In genomic region chr1:78537494-78538010, GRCm38 (mm10) we compare ENCODE assay signal across 8 mouse cellular contexts. TPM values are rescaled to one million over a fixed set of nuclear protein-coding genes. Genes with fewer than 3 reads are reported as not detected.
DNase-seq lines count a peak whose midpoint lies in the region; ATAC-seq and TF ChIP-seq lines count a peak whose summit lies in the region.

No protein-coding gene starts in this region.

- ATAC-seq in forebrain, postnatal 0 days: peak; percentile 88
- peak; percentile 90 for ATAC-seq in neural tube, embryonic 13.5 days (ENCODE audit: low read depth)

- no peak overlapping the region for H3K9ac ChIP-seq in MEL (ENCODE audit: control insufficient read depth, low read depth, low read length, poor library complexity, severe bottlenecking)
- H3K9ac ChIP-seq in forebrain, postnatal 0 days: peak overlapping the region; percentile 28; the same call in 1 of the 2 replicates
- H3K9ac ChIP-seq in neural tube, embryonic 13.5 days: peak overlapping the region; percentile 62

- peak overlapping the region; percentile 51 for H3K4me2 ChIP-seq in forebrain, postnatal 0 days (ENCODE audit: low read depth)
- H3K4me2 ChIP-seq in neural tube, embryonic 13.5 days: peak overlapping the region; percentile 66

- H3K4me1 ChIP-seq in MEL (ENCODE audit: control insufficient read depth in 1 of 2, insufficient read depth in 2 of 2, low read length in 2 of 2): peaks cover 0 to 4% of the 10 kb centered on the region in 2 experiments; a peak in 2 of 4 replicates
- H3K4me1 ChIP-seq in forebrain, postnatal 0 days (ENCODE audit: insufficient read depth): no peaks in the 10 kb centered on the region
- H3K4me1 ChIP-seq in neural tube, embryonic 13.5 days (replicated peaks): peaks cover 19% of the 10 kb centered on the region; the same call in 1 of the 2 replicates

- 33% methylated on average over 16 of the region's 16 CpGs for WGBS in forebrain, postnatal 0 days
- 13% methylated on average over 16 of the region's 16 CpGs for WGBS in neural tube, embryonic 13.5 days

- TF ChIP-seq POLR2A in MEL (IDR thresholded peaks at IDR 0.05; ENCODE audit: control insufficient read depth in 1 of 2, insufficient read depth in 1 of 2, low read depth in 1 of 2, low read length in 2 of 2, poor library complexity in 1 of 2): no peak

- H3K79me2 ChIP-seq in MEL (ENCODE audit: control insufficient read depth, insufficient read depth, low read length, poor library complexity): no peaks in the 10 kb centered on the region

- no peaks in the 10 kb centered on the region for H3K27me3 ChIP-seq in MEL (ENCODE audit: control insufficient read depth in 1 of 2, insufficient read depth in 2 of 2, low read length in 2 of 2)
- no peaks in the 10 kb centered on the region for H3K27me3 ChIP-seq in forebrain, postnatal 0 days (ENCODE audit: insufficient read depth, low read length)
- H3K27me3 ChIP-seq in neural tube, embryonic 13.5 days: 0 out of 2 replicates have a peak, but pooled peaks cover 3% of the 10 kb centered on the region

- no peak overlapping the region for H3K27ac ChIP-seq in MEL (ENCODE audit: control insufficient read depth, low read depth, low read length)
- H3K27ac ChIP-seq in forebrain, postnatal 0 days (ENCODE audit: low read depth, low read length): no peak overlapping the region
- peak overlapping the region; percentile 93 for H3K27ac ChIP-seq in layer of hippocampus, adult 2 months
- peak overlapping the region; percentile 46 for H3K27ac ChIP-seq in neural tube, embryonic 13.5 days (replicated peaks)

- H3K9me3 ChIP-seq in MEL (replicated peaks; ENCODE audit: insufficient read depth, low read length): no peaks in the 10 kb centered on the region
- H3K9me3 ChIP-seq in forebrain, postnatal 0 days (ENCODE audit: low read length): no peaks in the 10 kb centered on the region
- H3K9me3 ChIP-seq in neural tube, embryonic 13.5 days: no peaks in the 10 kb centered on the region

- DNase-seq in MEL (ENCODE audit: low read depth, low spot score): peak; percentile 76
- peak; percentile 84 for DNase-seq in cerebellum, adult 11-12 months
- peak; percentile 56 for DNase-seq in forebrain, postnatal 0 days
- DNase-seq in heart, postnatal 36 days: peak; percentile 49 to 52
- peak; percentile 69 to 86 for DNase-seq in layer of hippocampus, adult 2 months (ENCODE audit: low spot score in 2 of 2)
- DNase-seq in lung, adult 18-20 months: peak; percentile 50 to 60
- DNase-seq in thymus, adult 18-20 months: peak; percentile 78 to 84

- peak overlapping the region; percentile 39 to 67 for H3K4me3 ChIP-seq in MEL (ENCODE audit: control insufficient read depth in 1 of 2, insufficient read depth in 1 of 2, low read depth in 2 of 2, low read length in 2 of 2)
- H3K4me3 ChIP-seq in forebrain, postnatal 0 days (ENCODE audit: low read depth, low read length): peak overlapping the region; percentile 33
- H3K4me3 ChIP-seq in layer of hippocampus, adult 2 months: peak overlapping the region; percentile 60
- H3K4me3 ChIP-seq in neural tube, embryonic 13.5 days: peak overlapping the region; percentile 36

- intact Hi-C loops in heart, postnatal 36 days (cut with DNase I): loop anchor here (5.0 to 10.0 kb wide), 4 partner anchors 117 to 1147 kb away; partner anchors contain the start of genes Acsl3 and Utp14b

- TF ChIP-seq CTCF in MEL (IDR thresholded peaks at IDR 0.05 in 2 of 3, conservative IDR thresholded peaks at IDR 0.05 in 1 of 3; ENCODE audit: control insufficient read depth in 1 of 3, insufficient read depth in 1 of 3, low read depth in 2 of 3, low read length in 3 of 3, poor library complexity in 1 of 3, severe bottlenecking in 1 of 3): no peak
- no peak for TF ChIP-seq CTCF in forebrain, postnatal 0 days (IDR thresholded peaks at IDR 0.05; ENCODE audit: low read depth)
- TF ChIP-seq CTCF in layer of hippocampus, adult 2 months (conservative IDR thresholded peaks at IDR 0.05): no peak

- no peak for TF ChIP-seq RAD21 in MEL (IDR thresholded peaks at IDR 0.05; ENCODE audit: low read depth, low read length)

- TF ChIP-seq EP300 in MEL (IDR thresholded peaks at IDR 0.05; ENCODE audit: low read depth in 1 of 2, low read length in 2 of 2): no peak

- H3K36me3 ChIP-seq in MEL (ENCODE audit: control insufficient read depth in 1 of 2, insufficient read depth in 2 of 2, low read length in 2 of 2): no peaks in the 10 kb centered on the region
- no peaks in the 10 kb centered on the region for H3K36me3 ChIP-seq in forebrain, postnatal 0 days (ENCODE audit: insufficient read depth)
- no peaks in the 10 kb centered on the region for H3K36me3 ChIP-seq in neural tube, embryonic 13.5 days

TF ChIP-seq in MEL, 35 proteins besides CTCF, POLR2A, EP300 and RAD21:
- TF ChIP-seq SIN3A (IDR thresholded peaks at IDR 0.05; ENCODE audit: low read length) (peak; percentile 34; the same call in 1 of the 2 replicates), USF1 (IDR thresholded peaks at IDR 0.05; ENCODE audit: low read depth, low read length) (peak; percentile 82), USF2 (IDR thresholded peaks at IDR 0.05; ENCODE audit: borderline replicate concordance in 1 of 2, insufficient read depth in 1 of 2, low read depth in 1 of 2, low read length in 2 of 2) (peak; percentile 19 to 47; a peak in 1 of 4 replicates), ETS1 (IDR thresholded peaks at IDR 0.05; ENCODE audit: low read depth, low read length) (peak; percentile 82), BHLHE40 (IDR thresholded peaks at IDR 0.05; ENCODE audit: borderline replicate concordance, low read depth, low read length) (0 out of 2 replicates have a peak, but pooled peaks have one; percentile 7), NRF1 (IDR thresholded peaks at IDR 0.05; ENCODE audit: insufficient read depth, low read depth, low read length, poor library complexity, severe bottlenecking) (peak; percentile 33; the same call in 1 of the 2 replicates), SMC3 (IDR thresholded peaks at IDR 0.05; ENCODE audit: low read depth, low read length) (no peak), POLR2AphosphoS5 (IDR thresholded peaks at IDR 0.05; ENCODE audit: borderline replicate concordance, low read depth, low read length) (no peak), KAT2A (conservative IDR thresholded peaks at IDR 0.05; ENCODE audit: low read depth, low read length) (no peak)
TF ChIP-seq in MEL: peak in this region for 6.

RNA-seq across cellular contexts. Expression of gene BC035947, which starts 25.6 kb away (rescaled TPM):
- not detected in 2 replicates for total RNA-seq in MEL (2012; rRNA removed)
- not detected for polyA plus RNA-seq in MEL (2012; ENCODE audit: insufficient read depth in 1 of 2, insufficient read length in 2 of 2, low read depth in 1 of 2, low replicate concordance in 2 of 2, missing spikeins in 1 of 2)
- 0.69 and 1.5 TPM in 2 replicates for total RNA-seq in forebrain, postnatal 0 days (2014; rRNA removed)
- polyA plus RNA-seq in forebrain, postnatal 0 days (2015; fragmentation: Nextera tagmentation; extraction: Ambion mirVana): 0.30 and 0.40 TPM in 2 replicates
- not detected for total RNA-seq in heart, postnatal 36 days (2021)
- total RNA-seq in layer of hippocampus, adult 2 months (2021): under 1 TPM; 0.37 to 0.46 TPM
- polyA plus RNA-seq in neural tube, embryonic 13.5 days (2015; fragmentation: Nextera tagmentation; extraction: Ambion mirVana): 0.53 and 0.84 TPM in 2 replicates

RNA-seq across cellular contexts. Expression of gene Mogat1, which starts 26.8 kb away (rescaled TPM):
- not detected in 2 replicates for total RNA-seq in MEL (2012; rRNA removed)
- not detected for polyA plus RNA-seq in MEL (2012; ENCODE audit: insufficient read depth in 1 of 2, insufficient read length in 2 of 2, low read depth in 1 of 2, low replicate concordance in 2 of 2, missing spikeins in 1 of 2)
- total RNA-seq in forebrain, postnatal 0 days (2014; rRNA removed): 1.1 TPM in 1 of 2 replicates, not detected in the other
- 0.34 TPM in 1 of 2 replicates, not detected in the other for polyA plus RNA-seq in forebrain, postnatal 0 days (2015; fragmentation: Nextera tagmentation; extraction: Ambion mirVana)
- total RNA-seq in heart, postnatal 36 days (2021): not detected
- not detected for total RNA-seq in layer of hippocampus, adult 2 months (2021)
- polyA plus RNA-seq in neural tube, embryonic 13.5 days (2015; fragmentation: Nextera tagmentation; extraction: Ambion mirVana): 1.0 TPM in 1 of 2 replicates, not detected in the other

RNA-seq across cellular contexts. Expression of gene Farsb, which starts 48.9 kb away (rescaled TPM):
- total RNA-seq in MEL (2012; rRNA removed): 113 and 119 TPM in 2 replicates
- polyA plus RNA-seq in MEL (2012; ENCODE audit: insufficient read depth in 1 of 2, insufficient read length in 2 of 2, low read depth in 1 of 2, low replicate concordance in 2 of 2, missing spikeins in 1 of 2): 100 to 1,000 TPM; 122 to 154 TPM
- 90.6 and 96.9 TPM in 2 replicates for total RNA-seq in forebrain, postnatal 0 days (2014; rRNA removed)
- polyA plus RNA-seq in forebrain, postnatal 0 days (2015; fragmentation: Nextera tagmentation; extraction: Ambion mirVana): 152 and 154 TPM in 2 replicates
- 10 to 100 TPM; 49.0 to 50.0 TPM for total RNA-seq in heart, postnatal 36 days (2021)
- total RNA-seq in layer of hippocampus, adult 2 months (2021): 10 to 100 TPM; 67.8 to 68.4 TPM
- 156 and 159 TPM in 2 replicates for polyA plus RNA-seq in neural tube, embryonic 13.5 days (2015; fragmentation: Nextera tagmentation; extraction: Ambion mirVana)

Comparison
In these comparisons a context has a peak if more than half of its experiments do, and no peak if none do; other contexts are left out.
1. H3K27ac ChIP-seq: peak in layer of hippocampus, adult 2 months (single experiment) and neural tube, embryonic 13.5 days (single experiment); none in MEL (single experiment) and forebrain, postnatal 0 days (single experiment).
2. Peak in every context shown above with its lines, with median percentiles within 50 percentile points of each other: DNase-seq and H3K4me3 ChIP-seq.